Mouse (Mus musculus): ENCODE results near the gene Msi2. TPM values are rescaled to one million over a fixed set of nuclear protein-coding genes. Genes with fewer than 3 reads are reported as not detected.

Msi2 gene
- polyA plus RNA-seq, 1 experiment = 69.3 TPM

- Histone ChIP-seq H3K27ac (ENCODE audit: control insufficient read depth, insufficient read depth, low read depth, low read length) (no peak overlapping the region), H3K4me3 (ENCODE audit: control insufficient read depth, low read depth, low read length) (no peak overlapping the region), H3K36me3 (ENCODE audit: control insufficient read depth, insufficient read depth, low read length) (no peaks in the 10 kb centered on the region), H3K4me1 (ENCODE audit: control insufficient read depth, insufficient read depth, low read length) (no peaks in the 10 kb centered on the region), H3K27me3 (ENCODE audit: control insufficient read depth, insufficient read depth, low read length) (no peaks in the 10 kb centered on the region)
- TF ChIP-seq CTCF (IDR thresholded peaks at IDR 0.05; ENCODE audit: control insufficient read depth, insufficient read depth, insufficient replicate concordance, low read depth, low read length) (no peak), POLR2A (IDR thresholded peaks at IDR 0.05; ENCODE audit: control insufficient read depth, low read depth, low read length) (no peak)
Measured at GRCm38 (mm10) chr11:88590647-88591046, 127.7 kb downstream of the Msi2 start.

- H3K4me3 ChIP-seq (ENCODE audit: control insufficient read depth, low read depth, low read length) = no peak overlapping the region
- no peaks in the 10 kb centered on the region; the same call in 1 of the 2 replicates for H3K4me1 ChIP-seq (ENCODE audit: control insufficient read depth, insufficient read depth, low read length)
- no peak overlapping the region for H3K27ac ChIP-seq (ENCODE audit: control insufficient read depth, insufficient read depth, low read depth, low read length)
- H3K36me3 ChIP-seq (ENCODE audit: control insufficient read depth, insufficient read depth, low read length) = no peaks in the 10 kb centered on the region
- H3K27me3 ChIP-seq (ENCODE audit: control insufficient read depth, insufficient read depth, low read length) = no peaks in the 10 kb centered on the region
- TF ChIP-seq CTCF (IDR thresholded peaks at IDR 0.05; ENCODE audit: control insufficient read depth, insufficient read depth, insufficient replicate concordance, low read depth, low read length) (no peak), POLR2A (IDR thresholded peaks at IDR 0.05; ENCODE audit: control insufficient read depth, low read depth, low read length) (no peak)
Measured at GRCm38 (mm10) chr11:88589641-88590040, 128.7 kb downstream of the Msi2 start.

- no peak overlapping the region for H3K4me3 ChIP-seq (ENCODE audit: control insufficient read depth, low read depth, low read length)
- no peaks in the 10 kb centered on the region for H3K36me3 ChIP-seq (ENCODE audit: control insufficient read depth, insufficient read depth, low read length)
- TF ChIP-seq POLR2A (IDR thresholded peaks at IDR 0.05; ENCODE audit: control insufficient read depth, low read depth, low read length) (no peak), CTCF (IDR thresholded peaks at IDR 0.05; ENCODE audit: control insufficient read depth, insufficient read depth, insufficient replicate concordance, low read depth, low read length) (no peak)
- peaks cover 2% of the 10 kb centered on the region for H3K4me1 ChIP-seq (ENCODE audit: control insufficient read depth, insufficient read depth, low read length)
- no peak overlapping the region for H3K27ac ChIP-seq (ENCODE audit: control insufficient read depth, insufficient read depth, low read depth, low read length)
- H3K27me3 ChIP-seq (ENCODE audit: control insufficient read depth, insufficient read depth, low read length) = no peaks in the 10 kb centered on the region
Measured at GRCm38 (mm10) chr11:88588688-88589210, 129.6 kb downstream of the Msi2 start.

- H3K27me3 ChIP-seq (ENCODE audit: control insufficient read depth, insufficient read depth, low read length) = no peaks in the 10 kb centered on the region
- H3K4me3 ChIP-seq (ENCODE audit: control insufficient read depth, low read depth, low read length) = no peak overlapping the region
- peaks cover 2% of the 10 kb centered on the region for H3K4me1 ChIP-seq (ENCODE audit: control insufficient read depth, insufficient read depth, low read length)
- no peaks in the 10 kb centered on the region for H3K36me3 ChIP-seq (ENCODE audit: control insufficient read depth, insufficient read depth, low read length)
- TF ChIP-seq POLR2A (IDR thresholded peaks at IDR 0.05; ENCODE audit: control insufficient read depth, low read depth, low read length) = no peak
- no peak for TF ChIP-seq CTCF (IDR thresholded peaks at IDR 0.05; ENCODE audit: control insufficient read depth, insufficient read depth, insufficient replicate concordance, low read depth, low read length)
- H3K27ac ChIP-seq (ENCODE audit: control insufficient read depth, insufficient read depth, low read depth, low read length) = no peak overlapping the region
Measured at GRCm38 (mm10) chr11:88587710-88588109, 130.6 kb downstream of the Msi2 start.

GRCm38 (mm10) chr11:88585880-88586279 lies 132.4 kb downstream of the Msi2 start:
- no peak overlapping the region for H3K27ac ChIP-seq (ENCODE audit: control insufficient read depth, insufficient read depth, low read depth, low read length)
- no peak for TF ChIP-seq CTCF (IDR thresholded peaks at IDR 0.05; ENCODE audit: control insufficient read depth, insufficient read depth, insufficient replicate concordance, low read depth, low read length)
- TF ChIP-seq POLR2A (IDR thresholded peaks at IDR 0.05; ENCODE audit: control insufficient read depth, low read depth, low read length) = no peak
- H3K27me3 ChIP-seq (ENCODE audit: control insufficient read depth, insufficient read depth, low read length) = no peaks in the 10 kb centered on the region
- H3K4me1 ChIP-seq (ENCODE audit: control insufficient read depth, insufficient read depth, low read length) = peaks cover 2% of the 10 kb centered on the region
- no peak overlapping the region for H3K4me3 ChIP-seq (ENCODE audit: control insufficient read depth, low read depth, low read length)
- no peaks in the 10 kb centered on the region for H3K36me3 ChIP-seq (ENCODE audit: control insufficient read depth, insufficient read depth, low read length)

GRCm38 (mm10) chr11:88585171-88585632 lies 133.1 kb downstream of the Msi2 start:
- TF ChIP-seq CTCF (IDR thresholded peaks at IDR 0.05; ENCODE audit: control insufficient read depth, insufficient read depth, insufficient replicate concordance, low read depth, low read length) (no peak), POLR2A (IDR thresholded peaks at IDR 0.05; ENCODE audit: control insufficient read depth, low read depth, low read length) (no peak)
- Histone ChIP-seq H3K27ac (ENCODE audit: control insufficient read depth, insufficient read depth, low read depth, low read length) (no peak overlapping the region), H3K4me3 (ENCODE audit: control insufficient read depth, low read depth, low read length) (no peak overlapping the region), H3K27me3 (ENCODE audit: control insufficient read depth, insufficient read depth, low read length) (no peaks in the 10 kb centered on the region), H3K4me1 (ENCODE audit: control insufficient read depth, insufficient read depth, low read length) (peaks cover 2% of the 10 kb centered on the region), H3K36me3 (ENCODE audit: control insufficient read depth, insufficient read depth, low read length) (no peaks in the 10 kb centered on the region)

- Histone ChIP-seq H3K27me3 (ENCODE audit: control insufficient read depth, insufficient read depth, low read length) (no peaks in the 10 kb centered on the region), H3K4me1 (ENCODE audit: control insufficient read depth, insufficient read depth, low read length) (peaks cover 2% of the 10 kb centered on the region), H3K4me3 (ENCODE audit: control insufficient read depth, low read depth, low read length) (no peak overlapping the region), H3K27ac (ENCODE audit: control insufficient read depth, insufficient read depth, low read depth, low read length) (peak overlapping the region; percentile 36), H3K36me3 (ENCODE audit: control insufficient read depth, insufficient read depth, low read length) (no peaks in the 10 kb centered on the region)
- no peak for TF ChIP-seq CTCF (IDR thresholded peaks at IDR 0.05; ENCODE audit: control insufficient read depth, insufficient read depth, insufficient replicate concordance, low read depth, low read length)
- no peak for TF ChIP-seq POLR2A (IDR thresholded peaks at IDR 0.05; ENCODE audit: control insufficient read depth, low read depth, low read length)
Measured at GRCm38 (mm10) chr11:88583866-88584265, 134.4 kb downstream of the Msi2 start.
